Mouse (Mus musculus) stomach, postnatal 0 days (tissue): Measurements from ENCODE around the gene 2810408A11Rik.

Experiments used
- CTCF ChIP-seq: IDR thresholded peaks from 2 replicates; pipeline ENCODE4 v1.5.1; 2016; ENCODE audit warnings: antibody characterized with exemption, low read depth, mild to moderate bottlenecking, moderate library complexity
- EP300 ChIP-seq: optimal IDR thresholded peaks from 2 replicates; pipeline ENCODE3; 2016; ENCODE audit warnings: antibody characterized with exemption

- TF ChIP-seq EP300: no peak
- no peak for TF ChIP-seq CTCF
Measured at GRCm38 (mm10) chr11:69891482-69891881, 9.3 kb downstream of the 2810408A11Rik start.
